Mouse (Mus musculus) adipose tissue, adult 10 weeks (tissue): Measurements from ENCODE around the gene Pex14. TPM values are rescaled to one million over a fixed set of nuclear protein-coding genes. Genes with fewer than 3 reads are reported as not detected.

Experiments used
- polyA plus RNA-seq: library from polyadenylated mRNA; stranded (reverse); fragments of 350-450 nt; fragmentation: Illumina TruSeq; extraction: RNeasy Lipid Tissue Mini Kit (QIAGEN cat#74804); gene quantifications from one replicate; pipeline ENCODE4 v1.2.3, GENCODE M21; 2014; ENCODE audit warnings: low read depth, low replicate concordance

The Pex14 gene
- 36.4 TPM for polyA plus RNA-seq

DNA sequence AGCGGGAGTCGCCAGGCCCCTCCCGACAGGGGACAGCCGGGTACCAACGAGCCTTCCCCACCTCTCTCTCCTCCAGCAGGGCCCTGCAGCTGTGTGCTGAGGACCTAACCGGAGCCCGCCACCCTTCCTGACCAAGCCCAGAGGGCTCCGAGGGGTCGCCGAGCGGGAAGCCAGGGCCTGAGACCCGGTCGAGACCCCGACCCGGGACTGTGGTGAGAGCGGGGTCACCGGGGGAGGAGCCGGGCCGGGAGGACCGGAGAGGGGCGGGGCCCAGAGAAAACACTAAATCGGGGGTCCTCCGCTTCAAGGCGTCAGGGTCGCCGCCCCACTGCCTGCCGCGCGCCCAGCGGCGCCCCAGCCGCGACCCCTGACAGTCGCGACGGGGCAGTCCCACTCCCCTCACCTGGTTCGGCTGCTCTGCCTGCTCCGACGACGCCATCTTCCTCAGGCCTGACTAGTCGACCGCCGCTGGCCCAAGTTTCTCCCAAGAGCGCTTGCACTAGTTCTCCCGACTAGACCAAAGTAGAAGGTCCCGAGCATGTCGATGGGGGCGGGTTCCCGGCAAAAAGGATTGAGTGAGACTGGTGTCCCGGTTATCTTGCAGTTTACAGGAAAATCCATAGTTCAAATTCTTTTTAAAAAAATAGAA, at the start of gene Pex14:
Gene Pex14 (minus strand): TSS at position 508 of the 649 bp plus-strand sequence.

GRCm38 (mm10) chr4:149136982-149137770, 37.5 kb upstream of the Pex14 start, which contains the start of gene Cenps:
TSS of gene Cenps (minus strand) at chr4:149137629.

GRCm38 (mm10) chr4:149126663-149127062, 27.0 kb upstream of the Pex14 start, which contains the start of gene Cort:
TSS of gene Cort (minus strand) at chr4:149126763.

GRCm38 (mm10) chr4:149103875-149104561, 4.3 kb upstream of the Pex14 start, which contains the start of gene Dffa:
TSS of gene Dffa (plus strand) at chr4:149104146.

Other genes with a start within 250 kb of the Pex14 start
- gene Dffa, start 4.3 kb upstream of the Pex14 start, polyA plus RNA-seq = 13.4 TPM
- not detected for gene Cort, start 26.9 kb upstream of the Pex14 start, polyA plus RNA-seq
- 1.3 TPM for gene Cenps, start 37.8 kb upstream of the Pex14 start, polyA plus RNA-seq
- 152 TPM for gene Pgd, start 66.9 kb upstream of the Pex14 start, polyA plus RNA-seq
- 41.3 TPM for gene Kif1b, start 207.8 kb upstream of the Pex14 start, polyA plus RNA-seq